Mouse (Mus musculus): ENCODE data around the gene Ago4.

GRCm38 (mm10) chr4:126450268-126450667 lies 83.0 kb downstream of the Ago4 start:
- TF ChIP-seq CTCF (IDR thresholded peaks at IDR 0.05; ENCODE audit: control insufficient read depth, insufficient read depth, insufficient replicate concordance, low read depth, low read length): no peak
- TF ChIP-seq POLR2A (IDR thresholded peaks at IDR 0.05; ENCODE audit: control insufficient read depth, low read depth, low read length): no peak

Measured in testis, adult 2 months (tissue).